Mouse (Mus musculus) liver, embryonic 11.5 days (tissue): Measurements from ENCODE around the gene Wdr70. TPM values are rescaled to one million over a fixed set of nuclear protein-coding genes. Genes with fewer than 3 reads are reported as not detected.

Source experiments
- ATAC-seq: fragments of 200-750 bp; cut with Nextera tagmentation; replicated peaks from 2 replicates; pipeline ENCODE4 v1.8.0; 2017; ENCODE audit warnings: moderate number of reproducible peaks, mild to moderate bottlenecking, moderate TSS enrichment, moderate library complexity; ENCODE audit not compliant: low FRiP score
- DNase-seq: peaks from one replicate; pipeline ENCODE4 v3.0.0-alpha.2; 2017; ENCODE audit warnings: low spot score
- H3K27ac ChIP-seq: fragments of 300-500 bp; sonication (generic); 2 replicates; pipeline ENCODE4 v1.5.1; 2014; ENCODE audit warnings: mild to moderate bottlenecking, low read depth, low read length, control low read depth
- H3K27me3 ChIP-seq: fragments of 300-500 bp; sonication (generic); replicated peaks from 2 replicates; pipeline ENCODE4 v1.6.1; 2014; ENCODE audit warnings: low read length, mixed read lengths; ENCODE audit not compliant: control insufficient read depth, insufficient read depth
- H3K36me3 ChIP-seq: fragments of 300-500 bp; sonication (generic); 2 replicates; pipeline ENCODE4 v1.6.1; 2014; ENCODE audit warnings: mild to moderate bottlenecking, low read length, moderate library complexity, mixed read lengths; ENCODE audit not compliant: control insufficient read depth, insufficient read depth
- H3K4me1 ChIP-seq: fragments of 300-500 bp; sonication (generic); replicated peaks from 2 replicates; pipeline ENCODE4 v1.6.1; 2014; ENCODE audit warnings: low read length, mixed read lengths; ENCODE audit not compliant: control insufficient read depth, insufficient read depth
- H3K4me2 ChIP-seq: fragments of 300-500 bp; sonication (generic); 2 replicates; pipeline ENCODE4 v1.6.1; 2014; ENCODE audit warnings: mild to moderate bottlenecking, control low read depth, moderate library complexity
- H3K4me3 ChIP-seq: fragments of 300-500 bp; sonication (generic); 2 replicates; pipeline ENCODE4 v1.5.1; 2014; ENCODE audit warnings: low read depth, low read length, control low read depth
- H3K9ac ChIP-seq: fragments of 300-500 bp; sonication (generic); 2 replicates; pipeline ENCODE4 v1.6.1; 2014; ENCODE audit warnings: low read depth, low read length, control low read depth
- H3K9me3 ChIP-seq: fragments of 300-500 bp; sonication (generic); 2 replicates; pipeline ENCODE4 v1.6.1; 2016; ENCODE audit warnings: low read length, inconsistent platforms, mixed read lengths; ENCODE audit not compliant: control insufficient read depth
- WGBS: fragments of 180-500 bp; shearing (Covaris S2); extraction: QIAGEN DNeasy Blood & Tissue Kit; methylation state at CpG from one replicate; pipeline ENCODE4 v1.1.7; 2014; 5-methylcytosine and 5-hydroxymethylcytosine counted together
- polyA plus RNA-seq: library from polyadenylated mRNA; unstranded; fragments of >200 nt; fragmentation: Nextera tagmentation; extraction: Ambion mirVana; gene quantifications from 2 replicates; pipeline ENCODE4 v1.2.1, GENCODE M21; 2014

Wdr70 gene
- polyA plus RNA-seq, 1 experiment from 2014 or later: 51.5 TPM

- no peak overlapping the region for H3K4me2 ChIP-seq
- H3K36me3 ChIP-seq: peaks cover 4% of the 10 kb centered on the region; the same call in 1 of the 2 replicates
- no peak overlapping the region for H3K27ac ChIP-seq
- no peaks in the 10 kb centered on the region for H3K27me3 ChIP-seq
- no peaks in the 10 kb centered on the region for H3K9me3 ChIP-seq
- no peak for DNase-seq
- H3K4me1 ChIP-seq: no peaks in the 10 kb centered on the region
- no peak overlapping the region for H3K4me3 ChIP-seq
- 91% methylated on average over 1 of the region's 1 CpGs for WGBS
- no peak for ATAC-seq
- no peak overlapping the region for H3K9ac ChIP-seq
Measured at GRCm38 (mm10) chr15:7978640-7979039, 120.4 kb downstream of the Wdr70 start.

GRCm38 (mm10) chr15:7976775-7977174, 122.2 kb downstream of the Wdr70 start:
- Histone ChIP-seq H3K4me2 (no peak overlapping the region), H3K4me1 (no peaks in the 10 kb centered on the region), H3K9ac (no peak overlapping the region), H3K27me3 (no peaks in the 10 kb centered on the region), H3K4me3 (no peak overlapping the region), H3K27ac (no peak overlapping the region), H3K9me3 (no peaks in the 10 kb centered on the region), H3K36me3 (peaks cover 4% of the 10 kb centered on the region; the same call in 1 of the 2 replicates)
- ATAC-seq (no peak), DNase-seq (no peak)
- 85% methylated on average over 9 of the region's 9 CpGs for WGBS

DNA sequence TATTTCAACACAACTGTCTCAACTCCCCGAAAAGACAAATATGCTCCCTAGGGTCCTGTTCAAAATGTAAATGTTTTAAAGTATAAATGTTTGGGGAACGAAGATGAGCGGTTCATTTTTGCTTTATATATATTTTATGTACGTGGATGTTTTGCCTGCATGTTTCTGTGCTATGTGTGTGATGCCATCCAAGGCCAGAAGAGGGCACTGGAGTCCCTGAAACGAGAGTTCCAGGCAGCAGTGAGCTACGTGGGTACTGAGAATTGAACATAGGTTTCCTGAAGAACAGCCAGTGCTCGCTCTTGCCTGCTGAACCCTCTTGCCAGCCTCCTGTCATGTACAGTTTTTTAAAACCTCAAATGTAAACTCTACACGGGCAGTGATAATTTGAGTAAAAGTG, 124.6 kb downstream of the Wdr70 start:
- Histone ChIP-seq H3K27me3 (no peaks in the 10 kb centered on the region), H3K27ac (no peak overlapping the region), H3K4me2 (no peak overlapping the region), H3K4me1 (no peaks in the 10 kb centered on the region), H3K9me3 (no peaks in the 10 kb centered on the region), H3K36me3 (peaks cover 4% of the 10 kb centered on the region; the same call in 1 of the 2 replicates), H3K9ac (no peak overlapping the region), H3K4me3 (no peak overlapping the region)
- ATAC-seq (no peak), DNase-seq (no peak)
- 86% methylated on average over 8 of the region's 8 CpGs for WGBS

DNA sequence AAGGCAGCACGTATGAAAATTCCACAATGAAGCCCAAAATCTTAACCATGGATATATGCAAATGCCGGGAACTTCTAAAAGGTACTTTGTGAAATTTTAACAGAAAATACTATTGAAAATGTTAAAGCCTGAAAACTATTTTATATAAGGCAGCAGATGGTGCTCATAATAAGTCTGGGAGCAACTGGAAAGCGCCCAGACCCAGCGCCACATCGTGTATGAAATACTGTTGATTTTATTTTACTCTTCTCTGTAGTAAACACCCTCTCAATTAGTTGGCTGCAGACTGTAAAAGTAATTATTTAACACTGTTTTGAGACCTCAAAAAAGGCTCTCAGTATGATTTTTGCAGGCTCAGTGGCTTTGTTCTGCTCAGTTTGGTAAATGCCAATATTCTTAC, 126.5 kb downstream of the Wdr70 start:
- WGBS: 91% methylated on average over 5 of the region's 5 CpGs
- no peaks in the 10 kb centered on the region for H3K27me3 ChIP-seq
- H3K4me3 ChIP-seq: no peak overlapping the region
- ATAC-seq: no peak
- H3K4me1 ChIP-seq: no peaks in the 10 kb centered on the region
- H3K4me2 ChIP-seq: no peak overlapping the region
- no peak overlapping the region for H3K27ac ChIP-seq
- no peak for DNase-seq
- peaks cover 4% of the 10 kb centered on the region; the same call in 1 of the 2 replicates for H3K36me3 ChIP-seq
- no peaks in the 10 kb centered on the region for H3K9me3 ChIP-seq
- H3K9ac ChIP-seq: no peak overlapping the region

DNA sequence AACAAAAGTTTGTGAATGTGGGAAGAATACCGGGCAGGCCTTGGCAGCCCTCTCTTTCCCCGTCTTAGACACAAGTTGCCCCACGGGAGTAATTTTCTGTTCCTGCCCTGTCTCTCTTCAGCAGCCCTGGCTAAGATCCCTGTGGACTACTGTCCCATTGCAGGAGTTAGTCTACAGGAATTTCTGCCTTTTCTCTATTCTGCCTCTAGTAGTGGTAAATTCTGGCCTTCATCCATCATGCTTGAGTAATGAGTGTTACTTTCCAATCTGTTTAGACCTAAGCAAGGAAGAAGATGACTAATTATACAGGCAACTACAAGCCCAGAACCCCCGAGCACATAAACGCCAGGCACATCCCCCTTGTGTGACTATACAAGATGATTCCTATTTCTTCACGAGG, 136.2 kb downstream of the Wdr70 start:
- Histone ChIP-seq H3K27me3 (no peaks in the 10 kb centered on the region), H3K27ac (no peak overlapping the region), H3K36me3 (no peaks in the 10 kb centered on the region), H3K4me2 (no peak overlapping the region), H3K9me3 (no peaks in the 10 kb centered on the region), H3K4me3 (no peak overlapping the region), H3K9ac (no peak overlapping the region), H3K4me1 (no peaks in the 10 kb centered on the region)
- DNase-seq (no peak), ATAC-seq (no peak)
- 88% methylated on average over 6 of the region's 6 CpGs for WGBS

GRCm38 (mm10) chr15:7961489-7961888, 137.5 kb downstream of the Wdr70 start:
- no peak for ATAC-seq
- H3K4me2 ChIP-seq: no peak overlapping the region
- no peak overlapping the region for H3K9ac ChIP-seq
- 56% methylated on average over 2 of the region's 2 CpGs for WGBS
- no peak overlapping the region for H3K27ac ChIP-seq
- H3K4me3 ChIP-seq: no peak overlapping the region
- no peaks in the 10 kb centered on the region for H3K9me3 ChIP-seq
- H3K36me3 ChIP-seq: no peaks in the 10 kb centered on the region
- no peaks in the 10 kb centered on the region for H3K4me1 ChIP-seq
- no peak for DNase-seq
- no peaks in the 10 kb centered on the region for H3K27me3 ChIP-seq

- 68% methylated on average over 1 of the region's 1 CpGs for WGBS
- H3K27ac ChIP-seq: no peak overlapping the region
- no peaks in the 10 kb centered on the region for H3K4me1 ChIP-seq
- H3K9ac ChIP-seq: no peak overlapping the region
- ATAC-seq: no peak
- H3K4me2 ChIP-seq: no peak overlapping the region
- H3K9me3 ChIP-seq: no peaks in the 10 kb centered on the region
- H3K36me3 ChIP-seq: no peaks in the 10 kb centered on the region
- H3K27me3 ChIP-seq: no peaks in the 10 kb centered on the region
- no peak overlapping the region for H3K4me3 ChIP-seq
- no peak for DNase-seq
Measured at GRCm38 (mm10) chr15:7956899-7957298, 142.1 kb downstream of the Wdr70 start.

DNA sequence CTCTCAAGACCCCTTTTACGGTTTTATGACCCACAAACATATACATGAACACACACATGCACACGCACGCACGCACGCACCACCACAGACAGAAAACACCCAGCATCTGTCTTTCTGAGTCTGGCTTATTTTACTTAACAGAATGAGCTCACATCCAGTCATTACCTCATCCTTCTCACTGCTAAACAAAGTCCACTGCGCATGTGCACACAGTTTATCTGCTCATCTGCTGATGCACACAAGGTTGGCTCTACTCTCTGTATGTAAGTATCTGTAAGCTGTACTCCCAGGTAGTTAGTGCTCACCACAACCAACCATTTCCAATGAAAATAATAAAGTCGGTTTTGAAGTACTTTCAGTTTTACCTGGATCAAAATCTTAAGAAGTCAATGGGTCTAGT, 148.4 kb downstream of the Wdr70 start:
- H3K36me3 ChIP-seq: no peaks in the 10 kb centered on the region
- no peaks in the 10 kb centered on the region for H3K9me3 ChIP-seq
- H3K27ac ChIP-seq: no peak overlapping the region
- no peak overlapping the region for H3K4me2 ChIP-seq
- 91% methylated on average over 7 of the region's 7 CpGs for WGBS
- DNase-seq (no peak), ATAC-seq (no peak)
- no peaks in the 10 kb centered on the region for H3K27me3 ChIP-seq
- no peak overlapping the region for H3K4me3 ChIP-seq
- no peak overlapping the region for H3K9ac ChIP-seq
- H3K4me1 ChIP-seq: no peaks in the 10 kb centered on the region

DNA sequence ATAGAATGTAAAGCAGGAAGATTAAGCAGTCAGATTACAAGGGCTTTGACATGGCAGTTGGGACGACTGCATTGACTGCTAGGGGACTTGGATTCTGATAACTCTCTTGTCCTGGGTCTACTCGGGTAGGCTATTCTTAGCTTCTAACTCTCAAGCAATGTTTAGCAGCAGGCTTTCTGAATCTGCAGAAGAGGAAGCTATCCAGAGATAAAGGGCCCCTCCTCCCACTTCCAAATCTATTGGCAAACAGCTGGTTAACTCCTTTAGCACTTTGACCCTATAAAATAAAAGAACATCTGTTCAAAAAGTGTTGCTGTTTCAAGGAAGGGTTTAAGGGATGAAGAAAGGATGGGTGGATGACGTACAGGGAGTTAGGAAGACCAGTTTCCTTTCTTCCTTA, 157.3 kb downstream of the Wdr70 start:
- Histone ChIP-seq H3K9me3 (no peaks in the 10 kb centered on the region), H3K4me2 (no peak overlapping the region), H3K27ac (no peak overlapping the region), H3K4me3 (no peak overlapping the region), H3K36me3 (no peaks in the 10 kb centered on the region), H3K9ac (no peak overlapping the region), H3K27me3 (no peaks in the 10 kb centered on the region), H3K4me1 (peaks cover 6% of the 10 kb centered on the region; the same call in 1 of the 2 replicates)
- 30% methylated on average over 3 of the region's 3 CpGs for WGBS
- DNase-seq: no peak
- ATAC-seq: no peak
